Mouse (Mus musculus) CH12.LX (cell line): ENCODE measurements around the gene Fbln1. TPM values are rescaled to one million over a fixed set of nuclear protein-coding genes. Genes with fewer than 3 reads are reported as not detected.

Experiments used
- DNase-seq: peaks from one replicate; pipeline ENCODE4 v3.0.0-alpha.2; 2013; ENCODE audit errors: extremely low read depth
- H3K27ac ChIP-seq: 2 replicates; pipeline ENCODE4 v1.5.1; 2012; ENCODE audit warnings: low read depth, mild to moderate bottlenecking, control low read depth, moderate library complexity; ENCODE audit not compliant: insufficient read depth
- H3K27me3 ChIP-seq: replicated peaks from 2 replicates; pipeline ENCODE3; 2012; ENCODE audit warnings: inconsistent platforms
- H3K36me3 ChIP-seq, 2 experiments: replicated peaks in 1 of 2; 2 replicates each; pipeline versions ENCODE3 to v1.6.1; 2012; ENCODE audit warnings: inconsistent platforms in 1 of 2, low read length in 1 of 2, mild to moderate bottlenecking in 1 of 2, mixed read lengths in 1 of 2, moderate library complexity in 1 of 2; ENCODE audit not compliant: control insufficient read depth in 1 of 2, insufficient read depth in 1 of 2
- H3K4me1 ChIP-seq, 2 experiments: 2 replicates each; pipeline ENCODE4 v1.6.1; 2012; ENCODE audit warnings: inconsistent platforms in 1 of 2, moderate library complexity in 1 of 2; ENCODE audit not compliant: insufficient read depth in 2 of 2, control insufficient read depth in 1 of 2
- H3K4me2 ChIP-seq: 2 replicates; pipeline ENCODE4 v1.6.1; 2012; ENCODE audit warnings: low read depth, mild to moderate bottlenecking, control low read depth; ENCODE audit not compliant: poor library complexity, insufficient read depth, severe bottlenecking
- H3K4me3 ChIP-seq, 3 experiments: fragments of 150-350 bp in 1 of 3; sonication (generic) in 1 of 3; replicated peaks in 1 of 3; 2 replicates each; pipeline versions ENCODE3 to v1.5.1; 2011 to 2012; ENCODE audit warnings: low read depth in 2 of 3, low read length in 2 of 3, mild to moderate bottlenecking in 2 of 3, moderate library complexity in 2 of 3, control low read depth in 1 of 3, improper control_type of control experiment in 1 of 3, inconsistent platforms in 1 of 3, mixed read lengths in 1 of 3; ENCODE audit not compliant: poor library complexity in 1 of 3
- H3K79me2 ChIP-seq: replicated peaks from 2 replicates; pipeline ENCODE4 v1.6.1; 2012; ENCODE audit warnings: mild to moderate bottlenecking, moderate library complexity; ENCODE audit not compliant: control insufficient read depth, poor library complexity, insufficient read depth, severe bottlenecking; ENCODE audit errors: extremely low read depth
- H3K9ac ChIP-seq: 2 replicates; pipeline ENCODE4 v1.6.1; 2012; ENCODE audit warnings: low read depth, mild to moderate bottlenecking, control low read depth, moderate library complexity; ENCODE audit not compliant: insufficient read depth
- H3K9me3 ChIP-seq: replicated peaks from 2 replicates; pipeline ENCODE3; 2012; ENCODE audit warnings: low read length, inconsistent platforms, mixed read lengths
- CHD2 ChIP-seq: IDR thresholded peaks from 2 replicates; pipeline ENCODE4 v1.6.1; 2011; ENCODE audit warnings: low read length, improper control_type of control experiment
- E2F4 ChIP-seq: IDR thresholded peaks from 2 replicates; pipeline ENCODE4 v1.6.1; 2011; ENCODE audit warnings: low read depth, low read length, improper control_type of control experiment; ENCODE audit not compliant: insufficient replicate concordance
- EP300 ChIP-seq: IDR thresholded peaks from 2 replicates; pipeline ENCODE4 v1.6.1; 2011; ENCODE audit warnings: low read length, improper control_type of control experiment
- HCFC1 ChIP-seq: IDR thresholded peaks from 2 replicates; pipeline ENCODE4 v1.6.1; 2012; ENCODE audit warnings: low read depth, mild to moderate bottlenecking, inconsistent platforms, low read length, improper control_type of control experiment
- IRF4 ChIP-seq: IDR thresholded peaks from 2 replicates; pipeline ENCODE4 v1.6.1; 2014; ENCODE audit warnings: low read depth, mild to moderate bottlenecking, inconsistent platforms, low read length, improper control_type of control experiment
- KAT2A ChIP-seq: IDR thresholded peaks from 2 replicates; pipeline ENCODE4 v1.6.1; 2012; ENCODE audit warnings: low read length, improper control_type of control experiment, inconsistent platforms; ENCODE audit not compliant: insufficient replicate concordance
- NELFE ChIP-seq: IDR thresholded peaks from 2 replicates; pipeline ENCODE4 v1.6.1; 2011; ENCODE audit warnings: low read depth, low read length, improper control_type of control experiment
- PAX5 ChIP-seq: IDR thresholded peaks from 2 replicates; pipeline ENCODE4 v1.6.1; 2012; ENCODE audit warnings: low read length, inconsistent platforms, mixed read lengths
- UBTF ChIP-seq: IDR thresholded peaks from 2 replicates; pipeline ENCODE4 v1.6.1; 2012; ENCODE audit warnings: low read depth, mild to moderate bottlenecking, inconsistent platforms, low read length, improper control_type of control experiment, moderate library complexity
- ZC3H11A ChIP-seq: IDR thresholded peaks from 2 replicates; pipeline ENCODE4 v1.6.1; 2012; ENCODE audit warnings: low read depth, mild to moderate bottlenecking, inconsistent platforms, low read length, improper control_type of control experiment
- dilution Hi-C: fragments of 300-500 bp; cut with MboI; formaldehyde crosslinking; loops from 2 replicates; pipeline ENCODE4 v1.14.3; 2020; ENCODE audit warnings: low sequenced_read_pairs; ENCODE audit not compliant: extremely low pct_unique_long_range_greater_than_20kb, extremely low pct_ligation_motif_present
- in situ Hi-C: fragments of 300-500 bp; cut with MboI; formaldehyde crosslinking; loops from 3 replicates; pipeline ENCODE4 v1.14.3; 2019; ENCODE audit warnings: low sequenced_read_pairs, low pct_ligation_motif_present, low pct_unique_long_range_greater_than_20kb, mixed read lengths
- polyA plus RNA-seq: library from polyadenylated mRNA; unstranded; fragments of >175 nt; gene quantifications from 2 replicates; pipeline ENCODE4 v1.2.1, GENCODE M21; 2012; ENCODE audit warnings: low read depth; ENCODE audit not compliant: insufficient read length
- total RNA-seq, 2 experiments: library from RNA; depleted of rRNA; stranded (reverse); fragments of 300-350 nt in 1 of 2; fragments of >200 nt in 1 of 2; gene quantifications; 2 replicates each; pipeline ENCODE4 v1.2.3; 2012 to 2014

Fbln1 gene
- total and polyA plus RNA-seq, 3 experiments = 1.4 TPM; not detected in 2

DNA sequence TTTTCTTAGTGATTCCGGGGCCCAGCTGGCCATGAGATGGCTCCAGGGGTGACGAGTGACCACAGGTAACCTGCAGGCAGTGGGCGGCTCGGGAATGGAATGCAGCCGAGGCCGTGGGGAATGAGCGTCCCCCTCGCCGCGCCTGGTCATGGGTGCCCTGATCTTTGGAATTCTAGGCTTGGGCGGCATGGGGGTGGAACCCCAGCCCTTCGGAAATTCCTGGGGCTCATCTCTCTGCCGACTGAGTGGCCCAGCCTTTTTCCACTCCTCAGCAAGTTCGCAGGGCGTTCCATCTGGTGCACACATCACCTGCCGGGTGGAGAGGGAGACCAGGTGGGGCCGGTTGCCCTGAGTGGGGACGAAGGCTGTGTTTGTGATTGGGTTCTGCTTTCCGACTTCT is 62.1 kb downstream of the Fbln1 start:
- Histone ChIP-seq H3K27ac (no peak overlapping the region), H3K79me2 (no peaks in the 10 kb centered on the region), H3K4me1 (no peaks in the 10 kb centered on the region), H3K4me3 (no peak overlapping the region), H3K27me3 (peaks cover 66% of the 10 kb centered on the region), H3K36me3 (no peaks in the 10 kb centered on the region), H3K4me2 (no peak overlapping the region), H3K9me3 (no peaks in the 10 kb centered on the region), H3K9ac (no peak overlapping the region)
- DNase-seq = no peak
- TF ChIP-seq KAT2A (no peak), HCFC1 (no peak), EP300 (no peak), UBTF (no peak), CHD2 (no peak), ZC3H11A (no peak), PAX5 (no peak)
- in situ Hi-C loops (no loop called here), dilution Hi-C loops (no loop called here)

DNA sequence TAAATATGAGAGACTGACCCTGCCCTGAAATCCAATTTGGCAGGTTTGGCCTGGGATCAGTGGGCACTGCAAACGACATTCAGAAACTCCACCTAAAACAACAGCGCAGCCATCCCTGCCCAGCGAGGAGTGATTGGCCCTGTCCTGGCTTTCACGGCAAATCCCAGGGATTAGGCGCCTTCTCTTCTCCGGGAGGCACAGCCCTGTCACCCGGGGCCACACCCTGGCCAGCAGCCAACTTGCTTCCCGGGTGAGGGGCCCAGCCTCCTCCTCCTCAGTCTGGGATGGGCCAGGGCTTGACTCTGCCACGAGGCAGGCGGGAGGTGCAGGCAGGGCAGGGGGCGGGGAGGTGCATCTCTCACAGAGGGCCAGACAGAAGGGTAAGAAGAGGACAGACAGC is 67.2 kb downstream of the Fbln1 start:
- Histone ChIP-seq H3K79me2 (no peaks in the 10 kb centered on the region), H3K9me3 (no peaks in the 10 kb centered on the region), H3K27me3 (peaks cover 73% of the 10 kb centered on the region), H3K9ac (no peak overlapping the region), H3K4me3 (no peak overlapping the region), H3K4me1 (no peaks in the 10 kb centered on the region), H3K36me3 (no peaks in the 10 kb centered on the region), H3K27ac (no peak overlapping the region), H3K4me2 (no peak overlapping the region)
- in situ Hi-C loops (loop anchor here (5.0 kb wide), 2 partner anchors 34 to 309 kb away; partner anchors contain the start of gene Wnt7b), dilution Hi-C loops (no loop called here)
- DNase-seq = no peak
- no peak for TF ChIP-seq UBTF
- no peak for TF ChIP-seq IRF4
- TF ChIP-seq NELFE = no peak

GRCm38 (mm10) chr15:85277221-85277620 is 71.5 kb downstream of the Fbln1 start:
- Histone ChIP-seq H3K79me2 (no peaks in the 10 kb centered on the region), H3K4me3 (no peak overlapping the region), H3K27ac (no peak overlapping the region), H3K4me2 (no peak overlapping the region), H3K36me3 (no peaks in the 10 kb centered on the region), H3K27me3 (peaks cover 57% of the 10 kb centered on the region), H3K9ac (no peak overlapping the region), H3K9me3 (no peaks in the 10 kb centered on the region), H3K4me1 (no peaks in the 10 kb centered on the region)
- no peak for DNase-seq
- in situ Hi-C loops (no loop called here), dilution Hi-C loops (no loop called here)
- TF ChIP-seq E2F4 = no peak
